Mouse (Mus musculus) small intestine, adult 10 weeks (tissue): Measurements from ENCODE around the gene Galntl5. TPM values are rescaled to one million over a fixed set of nuclear protein-coding genes. Genes with fewer than 3 reads are reported as not detected.

Source experiments
- polyA plus RNA-seq: library from polyadenylated mRNA; stranded (reverse); fragments of 350-450 nt; fragmentation: Illumina TruSeq; extraction: RNeasy Lipid Tissue Mini Kit (QIAGEN cat#74804); gene quantifications from one replicate; pipeline ENCODE4 v1.2.3, GENCODE M21; 2014; ENCODE audit warnings: low replicate concordance

Galntl5 gene
- polyA plus RNA-seq: not detected

DNA sequence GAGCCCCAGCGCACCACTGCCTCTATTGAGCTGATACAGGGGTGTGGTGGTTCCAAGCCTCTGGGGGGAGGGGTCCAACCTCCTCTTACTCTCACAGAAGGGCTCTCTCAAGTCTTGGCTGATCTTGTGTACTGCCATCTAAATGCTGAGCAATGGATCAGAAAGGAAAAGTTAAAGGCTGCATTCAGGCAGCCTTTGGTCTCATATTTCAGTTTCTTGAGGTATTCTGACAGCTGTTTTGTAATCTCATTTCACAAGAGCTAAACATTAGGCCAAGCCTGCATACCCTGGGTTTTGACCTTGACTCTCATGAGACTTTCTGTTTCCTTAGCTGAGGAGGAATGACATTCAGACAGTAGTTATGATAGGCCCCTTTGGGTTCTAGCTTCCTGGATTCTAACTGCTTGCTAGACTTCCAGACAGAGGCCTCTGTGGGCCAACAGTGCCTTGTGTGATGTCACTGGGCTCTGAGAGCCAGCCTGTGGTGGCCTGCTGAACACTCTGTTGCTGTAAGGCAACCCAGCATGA, at the start of gene Galntl5:
Gene Galntl5 (plus strand): TSS at position 457 of the 528 bp plus-strand sequence.

GRCm38 (mm10) chr5:25221604-25222003, 40.3 kb downstream of the Galntl5 start, which contains the start of gene Galnt11:
Galnt11 (plus strand) TSS chr5:25221904.

GRCm38 (mm10) chr5:25222752-25223702, 41.8 kb downstream of the Galntl5 start, which contains the start of gene E130116L18Rik:
E130116L18Rik (minus strand) TSS chr5:25223153.

Other genes starting within 250 kb of the Galntl5 start
- gene Prkag2, start 80.8 kb upstream of the Galntl5 start, polyA plus RNA-seq: 114 TPM
- 13.2 TPM for gene Galnt11, start 40.4 kb downstream of the Galntl5 start, polyA plus RNA-seq
- not detected for gene E130116L18Rik, start 41.7 kb downstream of the Galntl5 start, polyA plus RNA-seq